Mouse (Mus musculus) kidney, adult 2 months (tissue): ENCODE data around the gene Fig4.

Experiments
- CTCF ChIP-seq: fragments of 200-500 bp; conservative IDR thresholded peaks from 2 replicates; pipeline ENCODE4 v1.5.1; 2011; ENCODE audit warnings: low read depth, mild to moderate bottlenecking, control low read depth, low read length, moderate library complexity, mixed read lengths; ENCODE audit not compliant: insufficient read depth, insufficient read length
- POLR2A ChIP-seq: fragments of 200-500 bp; IDR thresholded peaks from one replicate; pipeline ENCODE4 v1.6.1; 2011; ENCODE audit warnings: low read depth, low read length, control low read depth

DNA sequence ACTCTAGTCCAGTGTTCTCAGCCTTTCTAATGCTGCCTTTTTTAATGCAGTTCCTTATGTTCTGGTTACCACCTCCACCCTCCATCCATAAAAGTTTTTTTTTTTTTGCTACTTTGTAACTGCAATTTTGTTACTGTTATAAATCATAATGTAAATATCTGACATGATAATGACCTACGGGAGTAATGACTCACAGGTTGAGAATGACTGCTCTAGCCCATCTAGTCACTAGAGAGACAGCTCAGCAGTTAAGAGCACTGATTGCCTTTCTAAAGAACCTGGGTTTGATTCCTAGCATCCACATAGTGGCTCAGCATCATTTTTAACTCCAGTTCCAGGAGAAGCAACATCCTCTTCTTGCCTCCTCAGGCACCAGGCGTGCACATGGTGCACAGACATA, 21.0 kb downstream of the Fig4 start:
- no peak for TF ChIP-seq CTCF
- TF ChIP-seq POLR2A, result no peak
